Mouse (Mus musculus) ES-Bruce4 (cell line): Measurements from ENCODE around the gene Cmtm2b.
"Not testable (repeated sequence)": the region's sequence is repeated elsewhere in the genome, so short reads cannot be mapped to it uniquely, and the experiment has no call there.

Experiments
- CTCF ChIP-seq: IDR thresholded peaks from one replicate; pipeline ENCODE4 v1.8.1; 2011; ENCODE audit warnings: low read depth, low read length
- EP300 ChIP-seq: IDR thresholded peaks from 2 replicates; pipeline ENCODE4 v1.6.1; 2011; ENCODE audit warnings: low read depth, low read length; ENCODE audit not compliant: insufficient read depth
- POLR2A ChIP-seq: IDR thresholded peaks from one replicate; pipeline ENCODE4 v1.8.1; 2011; ENCODE audit warnings: low read length; ENCODE audit not compliant: insufficient read depth

- not testable (repeated sequence) for TF ChIP-seq CTCF, POLR2A, EP300
Measured at GRCm38 (mm10) chr8:104302536-104302935, 19.5 kb upstream of the Cmtm2b start.
